Mouse (Mus musculus): ENCODE measurements at regions not wholly inside any gene's neighbourhood (a gene's known extent, or its start where the extent isn't known, plus 50 kb on each side); places are given as distances from the start of the nearest gene placed in this dataset.

DNA sequence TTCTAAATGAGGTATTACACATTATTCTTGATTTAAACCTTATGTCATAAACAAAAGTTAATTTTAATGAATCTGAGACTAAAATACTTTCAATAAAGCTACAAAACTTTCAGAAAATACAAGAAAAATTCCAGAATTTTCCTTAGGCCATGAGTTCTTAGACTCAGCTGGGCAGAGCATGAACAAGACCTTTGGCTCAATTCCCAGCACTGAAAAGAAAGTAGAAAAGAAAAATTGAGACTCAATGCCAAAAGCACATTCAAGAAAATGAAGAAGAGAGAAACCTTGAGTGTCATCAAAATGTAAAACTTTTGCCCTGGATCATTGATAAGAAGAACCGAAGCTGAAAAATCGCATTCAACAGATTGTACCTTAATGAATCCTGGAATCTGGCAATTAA is 137.8 kb upstream of the Gm9747 start:
- Histone ChIP-seq H3K27me3 (ENCODE audit: control insufficient read depth, insufficient read depth, low read length) (no peaks in the 10 kb centered on the region), H3K9ac (ENCODE audit: low read length) (no peak overlapping the region), H3K9me3 (ENCODE audit: control insufficient read depth, low read length) (no peaks in the 10 kb centered on the region), H3K4me3 (ENCODE audit: low read depth, low read length) (no peak overlapping the region), H3K4me2 (ENCODE audit: low read depth) (no peak overlapping the region), H3K27ac (ENCODE audit: low read depth, low read length) (no peak overlapping the region), H3K4me1 (ENCODE audit: control insufficient read depth, insufficient read depth, low read length) (no peaks in the 10 kb centered on the region), H3K36me3 (ENCODE audit: control insufficient read depth, insufficient read depth, low read length) (no peaks in the 10 kb centered on the region)
- ATAC-seq (ENCODE audit: insufficient read depth, low FRiP score, low TSS enrichment) (no peak), DNase-seq (ENCODE audit: low spot score) (no peak)
- 93% methylated on average over 2 of the region's 2 CpGs for WGBS

DNA sequence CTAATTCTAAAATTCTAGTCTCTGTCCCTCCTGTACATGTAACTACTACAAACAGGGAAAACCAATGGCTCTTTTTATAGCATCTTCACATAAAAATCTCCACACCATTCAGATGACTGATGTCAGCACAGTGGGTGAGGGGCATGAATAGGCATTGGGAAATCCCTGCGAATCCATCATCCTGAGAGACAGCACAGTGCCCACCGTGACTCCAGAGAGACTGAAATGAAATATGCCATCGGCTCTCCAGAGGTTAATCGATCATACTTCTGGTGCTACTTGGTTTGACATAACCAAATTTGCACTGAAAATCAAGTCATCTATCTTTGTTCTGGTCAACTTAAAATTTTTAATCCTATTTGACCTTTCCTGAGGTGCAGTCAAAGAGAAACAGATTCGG is 126.2 kb upstream of the Gm9747 start:
- peak; percentile 33 for DNase-seq (ENCODE audit: low spot score)
- Histone ChIP-seq H3K4me2 (ENCODE audit: low read depth) (no peak overlapping the region), H3K27ac (ENCODE audit: low read depth, low read length) (no peak overlapping the region), H3K27me3 (ENCODE audit: control insufficient read depth, insufficient read depth, low read length) (no peaks in the 10 kb centered on the region), H3K36me3 (ENCODE audit: control insufficient read depth, insufficient read depth, low read length) (no peaks in the 10 kb centered on the region), H3K4me1 (ENCODE audit: control insufficient read depth, insufficient read depth, low read length) (no peaks in the 10 kb centered on the region), H3K9me3 (ENCODE audit: control insufficient read depth, low read length) (no peaks in the 10 kb centered on the region), H3K4me3 (ENCODE audit: low read depth, low read length) (no peak overlapping the region), H3K9ac (ENCODE audit: low read length) (no peak overlapping the region)
- 47% methylated on average over 5 of the region's 5 CpGs for WGBS
- ATAC-seq (ENCODE audit: insufficient read depth, low FRiP score, low TSS enrichment) = peak; percentile 63; the same call in 1 of the 2 replicates

DNA sequence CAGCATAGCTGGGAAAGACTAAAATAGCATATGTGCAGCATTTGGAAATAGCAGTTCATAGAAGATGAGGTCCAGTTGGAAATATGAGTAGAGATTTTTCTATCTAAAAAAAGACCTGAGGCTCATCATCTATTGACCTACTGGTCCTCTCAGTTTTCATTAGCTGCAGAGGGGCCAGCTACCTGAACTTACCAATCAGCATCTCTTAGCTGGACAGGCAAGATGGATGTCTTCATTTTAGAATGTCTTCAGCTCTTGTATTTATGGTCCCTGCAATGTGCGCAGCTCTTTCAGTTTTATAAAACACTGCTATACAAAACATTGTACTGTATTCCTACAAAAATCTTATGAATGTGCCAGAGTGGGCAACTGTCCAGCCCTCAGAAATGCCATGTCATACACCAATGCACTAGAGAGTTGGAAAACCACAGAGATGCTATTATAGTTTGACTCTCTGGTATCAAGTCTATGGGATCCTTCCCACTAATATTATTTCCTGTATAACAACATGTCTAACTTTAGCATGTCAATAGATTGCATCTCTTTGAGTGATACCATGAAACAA is 122.8 kb upstream of the Gm9747 start:
- no peak overlapping the region for H3K4me3 ChIP-seq (ENCODE audit: low read depth, low read length)
- 78% methylated on average over 1 of the region's 1 CpGs for WGBS
- DNase-seq (ENCODE audit: low spot score) (no peak), ATAC-seq (ENCODE audit: insufficient read depth, low FRiP score, low TSS enrichment) (no peak)
- no peaks in the 10 kb centered on the region for H3K4me1 ChIP-seq (ENCODE audit: control insufficient read depth, insufficient read depth, low read length)
- H3K27me3 ChIP-seq (ENCODE audit: control insufficient read depth, insufficient read depth, low read length) = no peaks in the 10 kb centered on the region
- no peak overlapping the region for H3K27ac ChIP-seq (ENCODE audit: low read depth, low read length)
- H3K4me2 ChIP-seq (ENCODE audit: low read depth) = no peak overlapping the region
- no peaks in the 10 kb centered on the region for H3K36me3 ChIP-seq (ENCODE audit: control insufficient read depth, insufficient read depth, low read length)
- no peak overlapping the region for H3K9ac ChIP-seq (ENCODE audit: low read length)
- H3K9me3 ChIP-seq (ENCODE audit: control insufficient read depth, low read length) = no peaks in the 10 kb centered on the region

DNA sequence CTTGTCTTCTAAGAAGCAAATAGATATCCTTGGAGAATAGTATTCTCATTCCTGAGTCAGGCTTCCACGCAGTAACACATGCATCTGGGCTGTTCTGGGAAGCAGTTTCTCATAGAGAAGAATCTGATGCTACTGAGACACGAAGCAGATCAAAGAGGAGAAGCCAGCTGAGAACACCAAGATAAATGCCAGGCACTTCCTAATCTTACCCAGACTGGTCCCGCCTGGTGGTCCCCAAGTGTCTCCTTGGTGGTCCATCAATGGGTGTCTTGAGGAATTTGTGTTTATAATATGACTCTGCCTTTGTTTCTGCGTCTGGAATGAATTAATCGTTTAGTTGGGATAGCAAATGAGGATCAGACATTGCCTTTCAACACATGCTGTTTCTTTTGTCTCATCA is 120.5 kb upstream of the Gm9747 start:
- ATAC-seq (ENCODE audit: insufficient read depth, low FRiP score, low TSS enrichment) = no peak
- WGBS = 55% methylated on average over 5 of the region's 5 CpGs
- Histone ChIP-seq H3K4me3 (ENCODE audit: low read depth, low read length) (no peak overlapping the region), H3K27me3 (ENCODE audit: control insufficient read depth, insufficient read depth, low read length) (no peaks in the 10 kb centered on the region), H3K4me2 (ENCODE audit: low read depth) (no peak overlapping the region), H3K27ac (ENCODE audit: low read depth, low read length) (no peak overlapping the region), H3K9me3 (ENCODE audit: control insufficient read depth, low read length) (no peaks in the 10 kb centered on the region), H3K9ac (ENCODE audit: low read length) (no peak overlapping the region), H3K4me1 (ENCODE audit: control insufficient read depth, insufficient read depth, low read length) (no peaks in the 10 kb centered on the region), H3K36me3 (ENCODE audit: control insufficient read depth, insufficient read depth, low read length) (no peaks in the 10 kb centered on the region)
- peak; percentile 25 for DNase-seq (ENCODE audit: low spot score)

DNA sequence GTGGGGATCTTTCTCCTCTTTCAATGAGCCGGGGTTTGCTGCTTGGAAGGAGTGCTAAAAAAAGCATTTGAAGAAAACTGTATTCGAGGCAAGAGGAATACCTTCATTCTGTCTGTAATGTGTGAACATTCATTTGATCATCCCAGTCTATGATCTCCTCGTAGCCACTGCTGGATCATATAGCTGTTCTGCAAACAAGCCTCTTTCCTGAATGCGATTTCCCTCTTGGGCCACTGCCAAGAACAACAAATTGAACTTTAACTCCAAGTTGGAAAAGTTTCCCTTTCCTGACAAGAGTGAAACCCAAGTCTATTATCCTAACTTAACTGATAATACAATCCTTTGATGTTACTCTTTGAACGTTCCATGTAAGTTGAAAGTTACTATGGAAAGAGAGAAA is 108.4 kb upstream of the Gm9747 start:
- H3K4me2 ChIP-seq (ENCODE audit: low read depth) = no peak overlapping the region
- no peaks in the 10 kb centered on the region for H3K36me3 ChIP-seq (ENCODE audit: control insufficient read depth, insufficient read depth, low read length)
- 74% methylated on average over 5 of the region's 5 CpGs for WGBS
- H3K27ac ChIP-seq (ENCODE audit: low read depth, low read length) = no peak overlapping the region
- no peaks in the 10 kb centered on the region for H3K9me3 ChIP-seq (ENCODE audit: control insufficient read depth, low read length)
- ATAC-seq (ENCODE audit: insufficient read depth, low FRiP score, low TSS enrichment) (no peak), DNase-seq (ENCODE audit: low spot score) (no peak)
- H3K9ac ChIP-seq (ENCODE audit: low read length) = no peak overlapping the region
- H3K4me3 ChIP-seq (ENCODE audit: low read depth, low read length) = no peak overlapping the region
- no peaks in the 10 kb centered on the region for H3K27me3 ChIP-seq (ENCODE audit: control insufficient read depth, insufficient read depth, low read length)
- H3K4me1 ChIP-seq (ENCODE audit: control insufficient read depth, insufficient read depth, low read length) = no peaks in the 10 kb centered on the region

DNA sequence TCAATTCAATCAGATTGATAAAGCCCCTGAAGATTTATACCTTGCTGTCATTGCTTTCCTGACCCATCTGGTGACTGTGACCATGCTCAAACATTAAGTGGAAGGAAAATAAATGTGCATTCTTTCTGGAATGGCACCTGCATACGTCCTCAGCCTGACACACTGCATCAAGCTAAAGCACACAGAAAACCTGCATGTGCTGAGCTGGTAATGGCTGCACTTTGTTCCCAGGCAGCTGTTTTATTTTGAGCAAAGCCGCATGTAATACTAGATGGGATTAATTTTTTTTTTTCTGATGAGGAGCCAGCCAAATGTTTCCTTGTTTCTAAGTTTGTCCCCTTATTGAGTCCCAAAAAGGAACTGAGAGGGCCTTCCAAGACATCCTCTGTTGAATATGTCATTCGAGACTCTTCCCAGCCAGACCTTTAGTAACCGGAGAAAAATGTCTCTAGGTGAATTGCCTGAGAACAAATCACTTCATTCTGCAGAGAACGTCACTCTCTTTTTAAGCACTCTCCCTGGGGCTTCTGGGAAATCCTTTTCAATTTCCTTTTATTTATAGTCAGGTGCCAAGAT is 103.1 kb upstream of the Gm9747 start:
- 42% methylated on average over 5 of the region's 5 CpGs for WGBS
- Histone ChIP-seq H3K4me1 (ENCODE audit: control insufficient read depth, insufficient read depth, low read length) (no peaks in the 10 kb centered on the region), H3K27me3 (ENCODE audit: control insufficient read depth, insufficient read depth, low read length) (no peaks in the 10 kb centered on the region), H3K9me3 (ENCODE audit: control insufficient read depth, low read length) (no peaks in the 10 kb centered on the region), H3K36me3 (ENCODE audit: control insufficient read depth, insufficient read depth, low read length) (no peaks in the 10 kb centered on the region), H3K27ac (ENCODE audit: low read depth, low read length) (no peak overlapping the region), H3K4me2 (ENCODE audit: low read depth) (no peak overlapping the region), H3K9ac (ENCODE audit: low read length) (no peak overlapping the region), H3K4me3 (ENCODE audit: low read depth, low read length) (no peak overlapping the region)
- ATAC-seq (ENCODE audit: insufficient read depth, low FRiP score, low TSS enrichment) = no peak
- DNase-seq (ENCODE audit: low spot score) = no peak

DNA sequence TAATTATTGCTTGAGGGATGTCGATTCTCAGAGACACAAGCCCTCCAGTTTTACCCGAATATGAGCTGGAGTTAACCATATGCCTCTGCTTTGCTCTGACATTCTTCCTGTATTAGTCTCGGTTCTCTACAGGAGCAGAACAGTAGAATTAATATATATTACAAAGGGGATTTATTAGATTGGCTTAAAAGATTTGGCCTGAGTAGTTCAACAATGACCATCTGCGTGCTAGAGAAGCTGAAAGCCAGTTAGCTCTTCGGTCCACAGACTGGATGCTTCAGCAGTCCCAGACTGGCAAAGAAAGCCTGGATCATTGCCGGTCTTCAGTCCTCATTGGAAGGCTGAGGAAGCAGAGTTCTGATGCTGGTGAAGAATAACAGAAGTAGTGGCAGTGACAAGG is 100.4 kb upstream of the Gm9747 start:
- Histone ChIP-seq H3K4me3 (ENCODE audit: low read depth, low read length) (no peak overlapping the region), H3K36me3 (ENCODE audit: control insufficient read depth, insufficient read depth, low read length) (no peaks in the 10 kb centered on the region)

DNA sequence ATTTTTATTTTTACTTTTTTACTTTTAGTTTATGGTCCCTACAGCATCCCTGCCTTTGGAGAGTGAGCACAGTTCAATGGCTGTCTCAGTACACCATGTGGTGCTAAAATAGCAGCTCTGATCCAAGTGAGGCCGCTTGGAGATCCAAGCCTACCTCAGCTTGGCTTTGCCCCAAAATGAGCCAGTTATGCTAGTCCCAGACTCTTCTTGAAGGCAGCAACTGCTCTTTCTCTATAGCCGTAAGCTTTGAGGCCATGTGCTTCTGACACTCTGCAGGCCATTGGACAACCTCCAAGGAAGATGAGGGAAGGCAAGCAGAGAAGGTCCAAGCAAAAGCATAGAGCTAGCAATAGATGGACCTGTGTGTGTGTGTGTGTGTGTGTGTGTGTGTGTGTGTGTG is 98.0 kb upstream of the Gm9747 start:
- DNase-seq (ENCODE audit: low spot score) (no peak), ATAC-seq (ENCODE audit: insufficient read depth, low FRiP score, low TSS enrichment) (no peak)
- no peak overlapping the region for H3K9ac ChIP-seq (ENCODE audit: low read length)
- H3K4me2 ChIP-seq (ENCODE audit: low read depth) = no peak overlapping the region
- H3K27ac ChIP-seq (ENCODE audit: low read depth, low read length) = no peak overlapping the region
- 92% methylated on average over 2 of the region's 2 CpGs for WGBS
- H3K4me1 ChIP-seq (ENCODE audit: control insufficient read depth, insufficient read depth, low read length) = no peaks in the 10 kb centered on the region
- H3K36me3 ChIP-seq (ENCODE audit: control insufficient read depth, insufficient read depth, low read length) = no peaks in the 10 kb centered on the region
- H3K4me3 ChIP-seq (ENCODE audit: low read depth, low read length) = no peak overlapping the region
- no peaks in the 10 kb centered on the region for H3K9me3 ChIP-seq (ENCODE audit: control insufficient read depth, low read length)
- no peaks in the 10 kb centered on the region for H3K27me3 ChIP-seq (ENCODE audit: control insufficient read depth, insufficient read depth, low read length)

More for the DNA sequence above, 100.4 kb upstream of the Gm9747 start:
- DNase-seq (ENCODE audit: low spot score) (no peak), ATAC-seq (ENCODE audit: insufficient read depth, low FRiP score, low TSS enrichment) (no peak)
- no peaks in the 10 kb centered on the region for H3K9me3 ChIP-seq (ENCODE audit: control insufficient read depth, low read length)
- H3K27ac ChIP-seq (ENCODE audit: low read depth, low read length) = no peak overlapping the region
- no peak overlapping the region for H3K9ac ChIP-seq (ENCODE audit: low read length)
- WGBS = 88% methylated on average over 6 of the region's 6 CpGs
- no peak overlapping the region for H3K4me2 ChIP-seq (ENCODE audit: low read depth)
- no peaks in the 10 kb centered on the region for H3K4me1 ChIP-seq (ENCODE audit: control insufficient read depth, insufficient read depth, low read length)
- H3K27me3 ChIP-seq (ENCODE audit: control insufficient read depth, insufficient read depth, low read length) = no peaks in the 10 kb centered on the region

DNA sequence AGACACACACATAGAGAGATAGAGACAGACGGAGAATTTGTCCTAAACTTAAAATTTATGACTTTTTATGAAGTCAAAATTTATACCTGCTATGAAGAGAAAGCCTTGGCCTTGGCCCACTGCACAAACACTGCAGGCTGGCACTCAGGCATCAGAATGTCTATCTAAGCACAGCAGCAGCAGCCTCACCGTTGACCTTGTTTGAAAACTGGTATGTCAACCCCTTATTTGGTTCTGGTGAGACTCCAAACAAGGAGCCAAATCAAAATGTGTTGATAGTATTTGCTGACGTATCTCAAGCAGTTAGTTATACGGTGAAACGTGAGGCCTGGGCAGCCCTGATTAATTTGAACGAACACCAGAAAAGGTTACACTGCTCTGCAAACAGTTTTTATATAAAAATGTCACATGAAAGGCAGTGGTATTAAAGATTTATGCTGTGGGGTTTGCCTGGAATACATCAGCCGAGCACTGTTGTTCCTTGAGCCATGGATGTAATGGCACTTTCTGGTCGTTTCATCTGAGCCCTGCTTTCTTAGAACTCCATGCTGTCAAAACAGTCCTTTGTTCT is 97.1 kb upstream of the Gm9747 start:
- no peak for DNase-seq (ENCODE audit: low spot score)
- H3K27me3 ChIP-seq (ENCODE audit: control insufficient read depth, insufficient read depth, low read length) = no peaks in the 10 kb centered on the region
- H3K4me2 ChIP-seq (ENCODE audit: low read depth) = no peak overlapping the region
- H3K4me1 ChIP-seq (ENCODE audit: control insufficient read depth, insufficient read depth, low read length) = no peaks in the 10 kb centered on the region
- no peak overlapping the region for H3K9ac ChIP-seq (ENCODE audit: low read length)
- 71% methylated on average over 8 of the region's 8 CpGs for WGBS
- ATAC-seq (ENCODE audit: insufficient read depth, low FRiP score, low TSS enrichment) = no peak
- H3K36me3 ChIP-seq (ENCODE audit: control insufficient read depth, insufficient read depth, low read length) = no peaks in the 10 kb centered on the region
- H3K27ac ChIP-seq (ENCODE audit: low read depth, low read length) = no peak overlapping the region
- H3K9me3 ChIP-seq (ENCODE audit: control insufficient read depth, low read length) = no peaks in the 10 kb centered on the region
- H3K4me3 ChIP-seq (ENCODE audit: low read depth, low read length) = no peak overlapping the region

All from neural tube, embryonic 11.5 days (tissue).